Mouse (Mus musculus): ENCODE results near the gene Tiam1. TPM values are rescaled to one million over a fixed set of nuclear protein-coding genes. Genes with fewer than 3 reads are reported as not detected.

Gene Tiam1
- total RNA-seq, 2 experiments from 2014 or later = 80.7 to 96.3 TPM

- DNase-seq = no peak
Measured at GRCm38 (mm10) chr16:89952821-89953220, 190.7 kb downstream of the Tiam1 start.

GRCm38 (mm10) chr16:89950754-89951153 lies 192.8 kb downstream of the Tiam1 start:
- DNase-seq = no peak

- no peak for DNase-seq
Measured at GRCm38 (mm10) chr16:89950251-89950650, 193.3 kb downstream of the Tiam1 start.

- DNase-seq = no peak
Measured at GRCm38 (mm10) chr16:89948040-89948439, 195.5 kb downstream of the Tiam1 start.

- no peak for DNase-seq
Measured at GRCm38 (mm10) chr16:89946816-89947215, 196.8 kb downstream of the Tiam1 start.

GRCm38 (mm10) chr16:89944604-89945283 lies 198.8 kb downstream of the Tiam1 start:
- no peak for DNase-seq

- no peak for DNase-seq
Measured at GRCm38 (mm10) chr16:89944050-89944449, 199.5 kb downstream of the Tiam1 start.

- DNase-seq = peak; percentile 26 to 49
Measured at GRCm38 (mm10) chr16:89943267-89943971, 200.2 kb downstream of the Tiam1 start.

- no peak for DNase-seq
Measured at GRCm38 (mm10) chr16:89940696-89941095, 202.9 kb downstream of the Tiam1 start.

- DNase-seq = no peak
Measured at GRCm38 (mm10) chr16:89938277-89938676, 205.3 kb downstream of the Tiam1 start.

GRCm38 (mm10) chr16:89936571-89936970 lies 207.0 kb downstream of the Tiam1 start:
- DNase-seq = no peak

- DNase-seq = no peak
Measured at GRCm38 (mm10) chr16:89935398-89935797, 208.2 kb downstream of the Tiam1 start.

GRCm38 (mm10) chr16:89934616-89935015 lies 209.0 kb downstream of the Tiam1 start:
- DNase-seq = no peak

- no peak for DNase-seq
Measured at GRCm38 (mm10) chr16:89933976-89934375, 209.6 kb downstream of the Tiam1 start.

- no peak for DNase-seq
Measured at GRCm38 (mm10) chr16:89928611-89929010, 215.0 kb downstream of the Tiam1 start.

- peak; percentile 83 to 90 for DNase-seq
Measured at GRCm38 (mm10) chr16:89924249-89924890, 219.2 kb downstream of the Tiam1 start.

- DNase-seq = peak in 1 of 2 experiments; percentile 9
Measured at GRCm38 (mm10) chr16:89923311-89923710, 220.3 kb downstream of the Tiam1 start.

- no peak for DNase-seq
Measured at GRCm38 (mm10) chr16:89922458-89922857, 221.1 kb downstream of the Tiam1 start.

GRCm38 (mm10) chr16:89921370-89921769 lies 222.2 kb downstream of the Tiam1 start:
- no peak for DNase-seq

GRCm38 (mm10) chr16:89920417-89920816 lies 223.2 kb downstream of the Tiam1 start:
- no peak for DNase-seq

- no peak for DNase-seq
Measured at GRCm38 (mm10) chr16:89917404-89917803, 226.2 kb downstream of the Tiam1 start.

- no peak for DNase-seq
Measured at GRCm38 (mm10) chr16:89914946-89915345, 228.6 kb downstream of the Tiam1 start.

GRCm38 (mm10) chr16:89912686-89913375 lies 230.7 kb downstream of the Tiam1 start:
- DNase-seq = no peak

Data from adrenal gland, postnatal 36 days (tissue).